Mouse (Mus musculus) lung, adult 2 months (tissue): Measurements from ENCODE around the gene Sebox.

Experiments
- CTCF ChIP-seq: fragments of 200-500 bp; IDR thresholded peaks from 2 replicates; pipeline ENCODE4 v1.5.1; 2011; ENCODE audit warnings: mild to moderate bottlenecking, low read length, control low read depth; ENCODE audit not compliant: insufficient read depth
- POLR2A ChIP-seq: fragments of 200-500 bp; IDR thresholded peaks from 2 replicates; pipeline ENCODE4 v1.6.1; 2011; ENCODE audit warnings: low read depth, mild to moderate bottlenecking, control low read depth, low read length, borderline replicate concordance; ENCODE audit errors: extremely low read depth

GRCm38 (mm10) chr11:78467932-78468331 is 35.3 kb upstream of the Sebox start:
- TF ChIP-seq POLR2A (no peak), CTCF (no peak)
